8 mouse cellular contexts compared by ENCODE assay signal in genomic region chr2:150608087-150608799, GRCm38 (mm10). TPM values are rescaled to one million over a fixed set of nuclear protein-coding genes. Genes with fewer than 3 reads are reported as not detected.
DNase-seq lines count a peak whose midpoint lies in the region; ATAC-seq and TF ChIP-seq lines count a peak whose summit lies in the region.

Apmap (minus strand) TSS chr2:150608567.

- peaks cover 19% of the 10 kb centered on the region for H3K4me1 ChIP-seq in E14TG2a.4 (replicated peaks; ENCODE audit: low read depth, low read length)
- peaks cover 15% of the 10 kb centered on the region for H3K4me1 ChIP-seq in forebrain, embryonic 13.5 days
- H3K4me1 ChIP-seq in liver, postnatal 0 days (ENCODE audit: insufficient read depth) = peaks cover 12% of the 10 kb centered on the region
- peaks cover 10% of the 10 kb centered on the region; the same call in 1 of the 2 replicates for H3K4me1 ChIP-seq in neural tube, embryonic 14.5 days (ENCODE audit: control insufficient read depth, insufficient read depth, low read length)

- 0 out of 2 replicates have a peak, but pooled peaks cover 3% of the 10 kb centered on the region for H3K27me3 ChIP-seq in E14TG2a.4 (ENCODE audit: insufficient read depth, low read length)
- H3K27me3 ChIP-seq in forebrain, embryonic 13.5 days = no peaks in the 10 kb centered on the region
- H3K27me3 ChIP-seq in liver, postnatal 0 days (ENCODE audit: insufficient read depth, low read length) = no peaks in the 10 kb centered on the region
- no peaks in the 10 kb centered on the region for H3K27me3 ChIP-seq in neural tube, embryonic 14.5 days (ENCODE audit: control insufficient read depth, insufficient read depth, low read length)

- H3K9ac ChIP-seq in forebrain, embryonic 13.5 days = peak within 1 kb of the TSS; percentile 82
- H3K9ac ChIP-seq in liver, postnatal 0 days (replicated peaks) = peak within 1 kb of the TSS; percentile 88
- peak within 1 kb of the TSS; percentile 82 for H3K9ac ChIP-seq in neural tube, embryonic 14.5 days (replicated peaks; ENCODE audit: low read depth, low read length)

- ATAC-seq in forebrain, embryonic 13.5 days = peak; percentile 98
- peak; percentile 95 for ATAC-seq in liver, postnatal 0 days
- ATAC-seq in neural tube, embryonic 14.5 days (ENCODE audit: low read depth) = peak; percentile 99

- H3K36me3 ChIP-seq in E14TG2a.4 (ENCODE audit: insufficient read depth, low read length) = no peaks in the 10 kb centered on the region; the same call in 1 of the 2 replicates
- no peaks in the 10 kb centered on the region for H3K36me3 ChIP-seq in forebrain, embryonic 13.5 days (ENCODE audit: poor library complexity, severe bottlenecking)
- H3K36me3 ChIP-seq in liver, postnatal 0 days (replicated peaks; ENCODE audit: insufficient read depth, low read length) = no peaks in the 10 kb centered on the region
- no peaks in the 10 kb centered on the region for H3K36me3 ChIP-seq in neural tube, embryonic 14.5 days (ENCODE audit: control insufficient read depth, insufficient read depth, low read length)

- peak within 1 kb of the TSS; percentile 82 for H3K4me2 ChIP-seq in forebrain, embryonic 13.5 days
- peak within 1 kb of the TSS; percentile 98 for H3K4me2 ChIP-seq in liver, postnatal 0 days (ENCODE audit: low read depth, low read length)
- H3K4me2 ChIP-seq in neural tube, embryonic 14.5 days (ENCODE audit: low read depth, low read length) = peak within 1 kb of the TSS; percentile 85

- H3K4me3 ChIP-seq in E14TG2a.4 (replicated peaks; ENCODE audit: low read length) = peak within 1 kb of the TSS; percentile 98
- peak within 1 kb of the TSS; percentile 89 for H3K4me3 ChIP-seq in forebrain, embryonic 13.5 days
- H3K4me3 ChIP-seq in liver, postnatal 0 days (ENCODE audit: low read depth, low read length) = peak within 1 kb of the TSS; percentile 94
- peak within 1 kb of the TSS; percentile 85 for H3K4me3 ChIP-seq in neural tube, embryonic 14.5 days (ENCODE audit: low read depth, low read length)

- H3K27ac ChIP-seq in forebrain, embryonic 13.5 days = peak within 1 kb of the TSS; percentile 40; the same call in 1 of the 2 replicates
- peak within 1 kb of the TSS; percentile 79 for H3K27ac ChIP-seq in liver, postnatal 0 days (ENCODE audit: low read depth)
- peak within 1 kb of the TSS; percentile 55 for H3K27ac ChIP-seq in neural tube, embryonic 14.5 days (ENCODE audit: low read depth, low read length)

- intact Hi-C loops in heart, postnatal 10 days (cut with DNase I) = loop anchor here (5.0 kb wide), 2 partner anchors 179 to 299 kb away; partner anchors contain the start of genes Gins1 and Pygb

- WGBS in forebrain, embryonic 13.5 days = 0% methylated on average over 41 of the region's 42 CpGs
- under 1% methylated on average over 42 of the region's 42 CpGs for WGBS in large intestine, adult 2 months
- under 1% methylated on average over 42 of the region's 42 CpGs for WGBS in liver, postnatal 0 days (ENCODE audit: insufficient replicate concordance)
- WGBS in neural tube, embryonic 14.5 days = under 1% methylated on average over 42 of the region's 42 CpGs

- TF ChIP-seq CTCF in E14TG2a.4 (conservative IDR thresholded peaks at IDR 0.05; ENCODE audit: low read length) = no peak
- peak; percentile 38 for TF ChIP-seq CTCF in liver, postnatal 0 days (IDR thresholded peaks at IDR 0.05; ENCODE audit: low read depth)

- H3K9me3 ChIP-seq in E14TG2a.4 (ENCODE audit: low read length) = no peaks in the 10 kb centered on the region
- no peaks in the 10 kb centered on the region for H3K9me3 ChIP-seq in forebrain, embryonic 13.5 days (replicated peaks)
- no peaks in the 10 kb centered on the region for H3K9me3 ChIP-seq in liver, postnatal 0 days (ENCODE audit: low read length)
- no peaks in the 10 kb centered on the region for H3K9me3 ChIP-seq in neural tube, embryonic 14.5 days (ENCODE audit: control insufficient read depth, low read length)

- TF ChIP-seq EP300 in liver, postnatal 0 days (IDR thresholded peaks at IDR 0.05; ENCODE audit: low read depth) = no peak; the same call in 1 of the 2 replicates

- peak; percentile 97 for DNase-seq in c-Kit-positive CD71-positive TER-119-positive erythroid progenitor cells, embryonic 14.5 days (ENCODE audit: low spot score)
- peak; percentile 98 to 99 for DNase-seq in heart, postnatal 10 days
- peak; percentile 89 for DNase-seq in large intestine, adult 2 months (ENCODE audit: low read depth, low spot score)
- peak; percentile 97 for DNase-seq in liver, postnatal 0 days
- peak; percentile 99 for DNase-seq in testis, postnatal 10 days (ENCODE audit: low spot score)

RNA-seq across cellular contexts. Expression of gene Apmap, which starts in this region (rescaled TPM):
- 37.1 and 40.2 TPM in 2 replicates for polyA plus RNA-seq in forebrain, embryonic 13.5 days (2015; fragmentation: Nextera tagmentation; extraction: Ambion mirVana)
- total RNA-seq in heart, postnatal 10 days (2021) = 10 to 100 TPM; 45.6 to 62.8 TPM
- 56.1 and 59.0 TPM in 2 replicates for polyA plus RNA-seq in large intestine, adult 2 months (2012; rRNA removed)
- 38.4 and 46.0 TPM in 2 replicates for polyA plus RNA-seq in liver, postnatal 0 days (2015; fragmentation: Nextera tagmentation; extraction: Ambion mirVana)
- polyA plus RNA-seq in neural tube, embryonic 14.5 days (2014; fragmentation: Nextera tagmentation; extraction: Ambion mirVana) = 48.3 and 48.4 TPM in 2 replicates

Comparison
In these comparisons a context has a peak if more than half of its experiments do, and no peak if none do; other contexts are left out.
1. Peak in every context shown above with its lines: DNase-seq, ATAC-seq, H3K4me3 ChIP-seq and H3K27ac ChIP-seq.